Mouse (Mus musculus) neural tube, embryonic 11.5 days (tissue): ENCODE measurements around the gene Chst11. TPM values are rescaled to one million over a fixed set of nuclear protein-coding genes. Genes with fewer than 3 reads are reported as not detected.

Experiments
- ATAC-seq: fragments of 200-750 bp; cut with Nextera tagmentation; 2 replicates; pipeline ENCODE4 v1.8.0; 2017; ENCODE audit warnings: moderate number of reproducible peaks, mild to moderate bottlenecking, moderate TSS enrichment, moderate library complexity; ENCODE audit not compliant: insufficient read depth, low FRiP score, low TSS enrichment
- DNase-seq: peaks from one replicate; pipeline ENCODE4 v3.0.0-alpha.2; 2015; ENCODE audit warnings: low spot score
- H3K27ac ChIP-seq: fragments of 300-500 bp; sonication (generic); 2 replicates; pipeline ENCODE4 v1.5.1; 2014; ENCODE audit warnings: low read depth, mild to moderate bottlenecking, low read length
- H3K27me3 ChIP-seq: fragments of 300-500 bp; sonication (generic); 2 replicates; pipeline ENCODE4 v1.6.1; 2014; ENCODE audit warnings: mild to moderate bottlenecking, low read length, mixed read lengths; ENCODE audit not compliant: control insufficient read depth, insufficient read depth
- H3K36me3 ChIP-seq: fragments of 300-500 bp; sonication (generic); 2 replicates; pipeline ENCODE4 v1.6.1; 2014; ENCODE audit warnings: mild to moderate bottlenecking, low read length, moderate library complexity, mixed read lengths; ENCODE audit not compliant: control insufficient read depth, insufficient read depth
- H3K4me1 ChIP-seq: fragments of 300-500 bp; sonication (generic); 2 replicates; pipeline ENCODE4 v1.6.1; 2014; ENCODE audit warnings: low read length, mixed read lengths; ENCODE audit not compliant: control insufficient read depth, insufficient read depth
- H3K4me2 ChIP-seq: fragments of 300-500 bp; sonication (generic); 2 replicates; pipeline ENCODE4 v1.6.1; 2014; ENCODE audit warnings: low read depth, mild to moderate bottlenecking, moderate library complexity
- H3K4me3 ChIP-seq: fragments of 300-500 bp; sonication (generic); 2 replicates; pipeline ENCODE4 v1.5.1; 2014; ENCODE audit warnings: low read depth, low read length
- H3K9ac ChIP-seq: fragments of 300-500 bp; sonication (generic); 2 replicates; pipeline ENCODE4 v1.6.1; 2014; ENCODE audit warnings: mild to moderate bottlenecking, low read length
- H3K9me3 ChIP-seq: fragments of 300-500 bp; sonication (generic); 2 replicates; pipeline ENCODE4 v1.6.1; 2016; ENCODE audit warnings: low read length; ENCODE audit not compliant: control insufficient read depth
- WGBS: fragments of 180-500 bp; shearing (Covaris S2); extraction: QIAGEN DNeasy Blood & Tissue Kit; methylation state at CpG from one replicate; pipeline ENCODE4 v1.1.7; 2014; 5-methylcytosine and 5-hydroxymethylcytosine counted together
- polyA plus RNA-seq: library from polyadenylated mRNA; unstranded; fragments of >200 nt; fragmentation: Nextera tagmentation; extraction: Ambion mirVana; gene quantifications from 2 replicates; pipeline ENCODE4 v1.2.1, GENCODE M21; 2014

The Chst11 gene
- polyA plus RNA-seq, 1 experiment from 2014 or later = 2.5 TPM

DNA sequence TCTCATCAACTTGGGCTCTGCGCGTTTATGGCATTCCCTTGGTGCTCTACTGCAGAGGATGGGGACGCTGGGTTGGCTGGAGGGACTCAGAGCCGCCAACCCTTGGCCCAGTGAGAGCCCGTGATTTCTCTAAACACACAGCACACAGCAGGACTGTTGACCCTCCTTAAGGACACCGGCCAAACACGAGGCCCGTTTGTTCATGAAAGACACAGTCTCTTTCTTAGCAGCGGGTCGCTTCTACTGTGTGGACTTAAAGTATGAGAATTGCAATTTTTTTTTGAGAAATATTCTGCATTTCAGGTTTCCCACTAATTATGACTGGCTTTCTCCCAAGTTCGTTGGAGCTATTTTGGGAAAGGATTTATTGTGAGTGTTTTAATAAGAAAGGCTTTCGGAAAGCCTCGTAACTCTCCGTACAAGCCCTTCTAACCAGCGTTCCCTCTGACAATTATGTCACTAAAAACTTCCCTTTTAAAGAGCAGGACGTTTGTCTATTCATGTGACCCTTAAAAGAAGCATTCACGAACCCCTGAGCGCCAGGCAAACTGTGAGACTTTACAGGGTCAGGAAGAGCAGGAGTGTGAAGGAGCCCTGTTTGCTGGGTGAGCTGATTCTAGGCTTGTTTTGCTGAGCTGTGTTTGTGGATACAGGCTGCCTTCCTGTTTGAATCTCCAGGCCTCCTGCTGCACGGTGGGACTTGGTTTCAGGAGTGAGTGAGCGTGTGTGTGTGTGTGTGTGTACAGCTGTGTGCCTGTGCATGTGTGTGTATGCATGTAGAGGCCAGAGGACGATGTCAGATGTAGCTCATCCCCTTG, 122.8 kb downstream of the Chst11 start:
- Histone ChIP-seq H3K9me3 (no peaks in the 10 kb centered on the region), H3K4me2 (no peak overlapping the region), H3K4me3 (no peak overlapping the region), H3K4me1 (peaks cover 23% of the 10 kb centered on the region), H3K27ac (0 out of 2 replicates have a peak overlapping the region, but pooled peaks have one; percentile 20), H3K9ac (no peak overlapping the region), H3K27me3 (no peaks in the 10 kb centered on the region), H3K36me3 (no peaks in the 10 kb centered on the region)
- ATAC-seq (no peak), DNase-seq (no peak)
- 33% methylated on average over 21 of the region's 21 CpGs for WGBS

DNA sequence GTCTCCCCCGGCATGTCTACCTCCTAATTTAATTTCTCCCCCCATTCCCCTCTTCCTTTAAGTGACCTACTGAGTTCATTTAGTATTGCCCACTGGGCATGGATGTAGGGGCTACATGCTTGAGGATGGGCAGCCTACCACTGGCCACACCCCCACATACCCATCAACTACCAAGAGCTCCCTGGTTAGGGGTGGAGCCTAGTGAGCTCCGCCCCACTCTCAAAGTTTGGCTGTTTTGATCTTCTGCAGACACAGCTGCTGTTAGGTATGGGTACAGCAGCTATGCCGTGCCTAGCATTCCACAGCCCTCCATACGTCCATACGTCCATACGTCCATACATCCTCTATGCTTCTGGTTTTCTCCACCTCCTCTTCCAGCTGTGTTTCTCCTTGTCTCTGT, 123.6 kb downstream of the Chst11 start:
- Histone ChIP-seq H3K36me3 (no peaks in the 10 kb centered on the region), H3K4me2 (no peak overlapping the region), H3K27ac (no peak overlapping the region), H3K4me1 (peaks cover 23% of the 10 kb centered on the region), H3K27me3 (no peaks in the 10 kb centered on the region), H3K9ac (no peak overlapping the region), H3K4me3 (no peak overlapping the region), H3K9me3 (no peaks in the 10 kb centered on the region)
- 91% methylated on average over 6 of the region's 6 CpGs for WGBS
- DNase-seq (no peak), ATAC-seq (no peak)

DNA sequence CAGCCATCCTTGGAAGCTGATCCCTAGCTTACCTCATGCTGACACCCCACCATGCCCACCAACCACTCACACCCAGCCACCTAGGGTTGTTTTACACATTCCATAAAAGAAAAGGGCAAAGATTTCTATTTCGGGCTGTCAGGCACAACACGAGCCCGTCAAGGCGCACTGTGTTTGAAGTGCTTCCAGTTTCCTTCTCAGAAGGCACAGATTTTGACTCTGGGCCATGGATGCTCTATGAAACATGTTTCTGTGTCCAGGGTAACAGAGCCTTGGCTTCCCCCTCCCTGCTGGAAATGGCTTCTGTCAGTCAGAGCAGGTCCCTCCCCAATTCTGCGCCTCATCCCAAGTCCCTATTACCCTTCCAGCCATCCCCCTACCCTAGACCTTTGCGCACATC, 125.7 kb downstream of the Chst11 start:
- no peak overlapping the region for H3K27ac ChIP-seq
- H3K4me2 ChIP-seq = no peak overlapping the region
- no peaks in the 10 kb centered on the region for H3K36me3 ChIP-seq
- H3K4me3 ChIP-seq = no peak overlapping the region
- 96% methylated on average over 6 of the region's 6 CpGs for WGBS
- H3K9ac ChIP-seq = no peak overlapping the region
- DNase-seq (no peak), ATAC-seq (no peak)
- no peaks in the 10 kb centered on the region for H3K27me3 ChIP-seq
- no peaks in the 10 kb centered on the region for H3K9me3 ChIP-seq
- peaks cover 20% of the 10 kb centered on the region for H3K4me1 ChIP-seq

DNA sequence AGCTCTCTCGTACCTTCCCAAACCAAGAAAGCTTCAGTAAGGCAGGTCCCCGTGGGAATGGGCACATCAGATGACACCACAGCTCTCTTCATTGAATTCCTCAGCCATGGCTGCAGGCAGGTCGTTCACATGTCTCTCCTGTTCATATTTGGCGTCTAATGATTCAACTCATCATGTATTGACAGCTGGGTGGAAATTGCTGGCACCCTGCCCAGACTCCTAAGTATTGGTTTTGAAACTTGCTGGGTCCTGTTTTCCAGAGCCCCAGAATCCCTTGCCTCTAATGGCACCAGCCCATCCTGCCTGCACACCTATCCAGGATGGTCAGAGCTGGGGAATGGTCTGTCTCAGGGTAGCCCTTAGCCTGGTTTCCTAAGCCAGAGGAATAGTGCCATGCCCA, 127.0 kb downstream of the Chst11 start:
- H3K9me3 ChIP-seq = no peaks in the 10 kb centered on the region
- no peak overlapping the region for H3K27ac ChIP-seq
- no peaks in the 10 kb centered on the region for H3K36me3 ChIP-seq
- 84% methylated on average over 4 of the region's 4 CpGs for WGBS
- H3K9ac ChIP-seq = no peak overlapping the region
- peaks cover 10% of the 10 kb centered on the region; the same call in 1 of the 2 replicates for H3K4me1 ChIP-seq
- ATAC-seq (no peak), DNase-seq (no peak)
- no peak overlapping the region for H3K4me2 ChIP-seq
- no peaks in the 10 kb centered on the region for H3K27me3 ChIP-seq
- H3K4me3 ChIP-seq = no peak overlapping the region

DNA sequence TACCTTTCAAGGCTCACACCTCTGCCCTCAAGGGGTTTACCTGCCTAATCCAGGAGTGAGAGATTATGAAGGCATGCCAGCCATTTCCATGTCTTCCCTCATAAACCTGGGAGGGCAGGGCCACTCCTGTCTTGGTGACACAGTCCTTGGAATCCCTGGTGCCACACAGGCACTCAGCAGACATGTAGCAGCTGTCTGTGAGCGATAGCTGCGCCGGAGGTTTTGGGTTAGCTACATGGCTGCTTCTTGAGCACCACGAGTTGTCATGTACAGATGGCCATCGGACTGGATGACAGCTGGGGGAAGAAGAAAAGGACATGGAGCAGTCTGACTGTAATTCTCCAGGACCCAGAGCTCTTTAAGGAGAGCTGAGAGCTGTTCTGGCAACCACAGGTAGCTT, 129.3 kb downstream of the Chst11 start:
- Histone ChIP-seq H3K4me1 (no peaks in the 10 kb centered on the region), H3K9me3 (no peaks in the 10 kb centered on the region), H3K9ac (no peak overlapping the region), H3K4me2 (no peak overlapping the region), H3K27ac (no peak overlapping the region), H3K4me3 (no peak overlapping the region), H3K27me3 (no peaks in the 10 kb centered on the region), H3K36me3 (no peaks in the 10 kb centered on the region)
- 93% methylated on average over 5 of the region's 5 CpGs for WGBS
- ATAC-seq (no peak), DNase-seq (no peak)

DNA sequence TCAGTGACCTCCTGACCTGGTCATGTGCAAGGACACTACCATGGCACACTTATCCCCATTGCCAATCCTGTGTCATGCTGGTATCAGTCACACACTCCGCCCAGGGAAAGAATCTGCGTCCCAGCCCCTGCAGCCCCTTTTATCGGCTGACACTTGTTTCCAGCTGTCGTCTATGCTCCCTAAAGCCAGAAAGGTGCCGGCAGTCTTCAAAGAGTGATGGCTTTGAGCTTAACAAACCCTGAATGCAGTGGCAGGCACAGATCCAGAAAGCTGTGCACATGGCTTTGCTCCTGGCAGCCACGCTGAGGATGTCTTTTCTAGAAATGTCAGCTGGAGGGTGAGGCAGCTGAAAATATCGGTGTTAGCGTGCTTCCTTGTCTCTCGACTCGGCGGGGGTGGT, 131.6 kb downstream of the Chst11 start:
- Histone ChIP-seq H3K9me3 (no peaks in the 10 kb centered on the region), H3K36me3 (no peaks in the 10 kb centered on the region), H3K9ac (no peak overlapping the region), H3K4me2 (no peak overlapping the region), H3K4me3 (no peak overlapping the region), H3K4me1 (no peaks in the 10 kb centered on the region), H3K27me3 (no peaks in the 10 kb centered on the region), H3K27ac (no peak overlapping the region)
- DNase-seq (no peak), ATAC-seq (no peak)
- WGBS = 65% methylated on average over 11 of the region's 11 CpGs

DNA sequence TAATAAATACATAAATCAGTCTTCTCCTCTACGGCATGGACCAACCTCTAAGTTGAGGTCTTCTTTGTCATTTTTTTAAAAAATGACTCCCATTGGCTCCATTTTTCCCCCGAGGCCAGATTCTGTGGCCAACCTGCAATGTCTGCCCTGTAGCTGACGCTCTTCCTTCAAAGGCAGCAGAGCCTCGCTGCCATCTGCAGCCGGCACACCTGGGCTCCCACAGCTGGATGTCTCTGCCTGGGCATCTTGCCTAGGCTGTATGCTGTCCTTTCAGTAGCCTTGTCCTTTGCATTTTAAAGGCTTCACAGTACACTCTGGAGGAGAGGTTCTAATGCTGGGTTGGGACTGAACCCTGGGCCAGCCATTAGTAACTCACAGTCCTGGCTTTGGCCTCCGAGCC, 132.6 kb downstream of the Chst11 start:
- H3K36me3 ChIP-seq = no peaks in the 10 kb centered on the region
- H3K4me3 ChIP-seq = no peak overlapping the region
- no peak overlapping the region for H3K27ac ChIP-seq
- H3K9me3 ChIP-seq = no peaks in the 10 kb centered on the region
- H3K27me3 ChIP-seq = no peaks in the 10 kb centered on the region
- DNase-seq (no peak), ATAC-seq (no peak)
- no peak overlapping the region for H3K9ac ChIP-seq
- no peaks in the 10 kb centered on the region for H3K4me1 ChIP-seq
- WGBS = 74% methylated on average over 6 of the region's 6 CpGs
- no peak overlapping the region for H3K4me2 ChIP-seq

DNA sequence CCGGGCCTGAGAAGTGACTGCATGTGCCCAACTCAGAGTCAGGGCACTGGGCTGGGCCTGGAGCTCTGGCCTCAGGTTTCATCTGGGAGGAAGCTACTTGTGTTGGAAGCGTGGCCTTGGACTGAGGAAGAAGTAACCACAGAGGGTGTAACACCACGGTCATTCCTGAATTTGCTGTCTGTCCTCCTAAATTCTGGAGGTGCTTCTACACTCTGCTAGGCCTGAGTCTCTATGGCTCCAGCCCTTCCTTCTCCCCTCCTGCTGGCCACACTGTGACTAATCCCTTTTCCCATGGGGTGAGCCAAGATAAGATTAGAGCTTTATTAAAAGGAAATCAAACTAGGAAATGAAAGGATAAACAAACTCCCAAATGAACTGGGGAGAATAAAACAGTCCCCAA, 133.3 kb downstream of the Chst11 start:
- ATAC-seq (no peak), DNase-seq (no peak)
- Histone ChIP-seq H3K4me2 (no peak overlapping the region), H3K27me3 (no peaks in the 10 kb centered on the region), H3K36me3 (no peaks in the 10 kb centered on the region), H3K27ac (no peak overlapping the region), H3K4me3 (no peak overlapping the region), H3K9me3 (no peaks in the 10 kb centered on the region), H3K9ac (no peak overlapping the region), H3K4me1 (no peaks in the 10 kb centered on the region)
- 76% methylated on average over 3 of the region's 3 CpGs for WGBS

DNA sequence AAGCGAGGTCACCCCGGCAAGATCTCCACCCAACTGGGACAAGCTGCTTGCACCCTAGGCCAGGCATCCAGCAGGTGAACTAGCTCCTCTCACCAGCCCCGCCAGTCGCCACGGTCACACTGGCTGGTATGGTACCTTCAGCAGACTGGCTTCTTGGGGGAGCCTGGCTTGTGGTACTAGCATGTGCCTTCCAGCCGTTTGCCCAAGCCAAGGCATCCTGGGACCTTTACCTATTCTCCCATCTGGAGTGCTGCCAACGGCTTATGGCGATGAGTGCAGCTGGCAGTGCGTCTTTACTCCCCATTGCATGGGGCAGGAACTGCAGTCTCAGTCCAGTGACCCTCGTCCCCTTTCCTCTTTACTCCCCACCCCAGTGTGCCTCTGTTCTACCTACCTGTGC, 133.7 kb downstream of the Chst11 start:
- Histone ChIP-seq H3K9me3 (no peaks in the 10 kb centered on the region), H3K9ac (no peak overlapping the region), H3K4me2 (no peak overlapping the region), H3K4me1 (no peaks in the 10 kb centered on the region), H3K27me3 (no peaks in the 10 kb centered on the region), H3K4me3 (no peak overlapping the region), H3K27ac (no peak overlapping the region), H3K36me3 (no peaks in the 10 kb centered on the region)
- ATAC-seq = no peak
- no peak for DNase-seq
- 90% methylated on average over 10 of the region's 10 CpGs for WGBS
